Mouse (Mus musculus): ENCODE data around the gene Specc1l.
"Not testable (repeated sequence)": the region's sequence is repeated elsewhere in the genome, so short reads cannot be mapped to it uniquely, and the experiment has no call there.

The Specc1l gene

DNA sequence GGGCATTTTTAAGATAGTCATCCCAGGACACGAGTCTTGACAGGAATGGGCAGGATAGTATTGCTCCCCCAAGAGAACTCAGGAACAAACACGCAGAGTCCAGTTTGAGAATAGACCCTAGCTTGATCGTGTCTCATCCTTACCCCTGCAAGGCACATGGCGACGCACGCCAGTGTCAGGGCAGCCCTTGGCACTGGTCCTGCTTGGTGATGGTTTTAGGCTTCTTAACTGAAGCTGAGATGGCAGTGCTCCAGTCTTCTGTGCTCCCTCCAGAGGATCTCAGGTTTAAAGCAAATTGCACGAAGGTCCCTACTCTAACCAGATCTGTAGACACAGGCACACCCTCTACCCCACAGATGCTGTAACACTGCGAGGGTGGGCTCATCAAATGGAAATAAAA lies 103.9 kb downstream of the Specc1l start:
- DNase-seq (ENCODE audit: extremely low spot score, low spot score) = no peak

DNA sequence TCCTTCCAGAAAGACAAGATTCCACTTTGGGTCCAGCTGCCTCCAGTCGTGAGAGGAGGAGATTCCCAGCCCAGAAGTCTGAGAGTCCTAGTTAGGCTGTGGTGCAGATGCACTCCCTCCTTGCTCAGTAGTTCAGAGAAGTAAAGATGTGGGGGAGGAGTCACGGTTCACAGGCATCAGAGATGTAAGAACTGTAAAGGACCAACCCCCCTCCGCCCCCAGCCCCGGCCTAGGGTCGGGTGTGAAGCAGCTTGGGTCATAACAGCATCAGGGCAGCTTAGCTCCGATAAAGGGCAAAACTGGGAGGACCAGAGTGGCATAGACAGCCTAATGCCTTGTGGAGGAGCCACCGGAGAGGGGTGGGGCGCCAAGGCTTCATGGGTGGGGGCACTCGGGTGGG lies 104.6 kb downstream of the Specc1l start:
- DNase-seq (ENCODE audit: extremely low spot score, low spot score) = no peak

DNA sequence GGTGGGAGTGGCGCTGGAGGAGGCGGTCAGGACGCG lies 104.8 kb downstream of the Specc1l start, which contains the start of gene Adora2a:
TSS of gene Adora2a (plus strand) at position 6 of the 36 bp plus-strand sequence.
- DNase-seq (ENCODE audit: extremely low spot score, low spot score) = no peak

DNA sequence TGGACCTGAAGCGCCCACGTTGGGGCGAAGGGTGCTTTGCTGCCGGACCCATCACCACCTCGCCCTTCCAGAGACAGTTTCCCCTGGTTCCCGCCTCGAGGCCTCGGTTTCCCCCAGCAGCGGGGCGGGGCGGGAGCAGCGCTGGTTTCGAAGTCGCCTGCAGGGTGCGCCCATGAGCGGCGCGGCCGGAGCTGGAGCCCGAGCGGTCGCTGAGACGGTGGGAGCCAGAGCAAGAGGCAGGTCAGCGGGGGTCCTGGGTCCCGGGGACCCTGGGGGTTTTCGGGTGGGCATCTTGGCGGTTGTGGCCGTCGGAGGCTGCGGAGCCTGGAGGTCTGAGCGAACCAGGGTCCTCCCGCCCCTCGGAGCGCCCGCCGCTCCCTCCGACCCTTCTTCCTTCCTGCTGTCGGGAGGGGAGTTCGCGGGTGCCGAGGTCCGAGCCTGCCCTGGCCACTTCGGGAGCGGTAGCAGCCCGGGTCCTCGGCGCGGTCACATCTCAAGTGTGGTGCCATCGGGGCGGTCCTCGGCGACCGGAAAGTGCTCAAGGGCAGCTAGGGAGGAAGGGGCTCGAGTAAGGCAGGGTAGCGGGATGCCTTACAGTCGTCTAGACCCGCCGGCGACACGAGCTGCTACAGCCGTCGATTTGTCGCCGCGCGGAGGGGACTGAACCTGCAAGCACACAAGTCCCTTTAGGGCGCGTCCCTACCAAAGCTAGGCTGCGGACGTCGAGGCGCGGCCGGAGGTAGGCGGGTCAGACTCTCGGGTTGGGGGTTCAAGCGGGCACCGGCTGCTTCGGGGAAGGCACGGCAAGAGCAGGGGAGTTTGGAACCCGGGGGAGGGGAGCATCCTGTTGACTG lies 105.3 kb downstream of the Specc1l start:
- peak; percentile 79 for DNase-seq (ENCODE audit: extremely low spot score, low spot score)

DNA sequence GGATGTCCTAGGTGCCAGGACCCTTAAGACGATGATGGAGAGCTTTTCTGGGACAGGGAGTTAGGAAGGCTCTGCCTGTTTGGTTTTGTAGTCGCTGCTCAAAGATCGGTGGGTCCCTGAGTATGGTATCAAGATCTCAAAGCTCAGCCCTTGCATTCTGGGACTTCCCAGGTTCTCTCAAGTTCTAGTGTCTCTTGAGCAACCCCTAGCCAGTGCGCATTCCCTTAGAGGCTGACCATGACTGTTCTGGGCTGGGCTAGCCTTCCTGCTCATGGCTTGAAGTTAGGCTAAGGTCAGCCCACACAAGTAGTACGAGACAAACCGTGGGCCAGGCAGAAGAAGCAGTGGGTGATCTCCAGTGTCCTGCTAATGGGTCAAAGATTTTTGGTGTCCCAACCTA lies 106.3 kb downstream of the Specc1l start:
- DNase-seq (ENCODE audit: extremely low spot score, low spot score) = no peak

DNA sequence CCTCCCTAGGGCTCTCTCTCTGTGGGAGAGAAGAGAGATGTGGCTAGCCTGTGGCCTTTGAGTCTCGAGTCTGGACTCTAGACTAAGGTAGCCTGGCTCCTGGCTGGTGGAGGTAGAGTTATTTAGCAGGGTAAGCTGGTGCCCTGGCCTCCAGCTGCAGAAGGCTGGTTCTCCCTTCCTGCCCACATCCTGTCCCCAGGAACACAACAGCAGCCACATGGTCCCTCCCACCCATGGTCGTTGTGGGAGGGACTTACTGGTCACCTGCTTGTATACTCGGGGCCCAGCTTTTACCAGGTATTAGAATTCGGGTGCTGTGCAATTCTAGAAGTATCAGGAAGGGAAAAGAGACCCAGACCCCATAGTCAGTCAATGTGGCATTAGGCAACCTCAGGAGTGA lies 108.4 kb downstream of the Specc1l start:
- no peak for DNase-seq (ENCODE audit: extremely low spot score, low spot score)

DNA sequence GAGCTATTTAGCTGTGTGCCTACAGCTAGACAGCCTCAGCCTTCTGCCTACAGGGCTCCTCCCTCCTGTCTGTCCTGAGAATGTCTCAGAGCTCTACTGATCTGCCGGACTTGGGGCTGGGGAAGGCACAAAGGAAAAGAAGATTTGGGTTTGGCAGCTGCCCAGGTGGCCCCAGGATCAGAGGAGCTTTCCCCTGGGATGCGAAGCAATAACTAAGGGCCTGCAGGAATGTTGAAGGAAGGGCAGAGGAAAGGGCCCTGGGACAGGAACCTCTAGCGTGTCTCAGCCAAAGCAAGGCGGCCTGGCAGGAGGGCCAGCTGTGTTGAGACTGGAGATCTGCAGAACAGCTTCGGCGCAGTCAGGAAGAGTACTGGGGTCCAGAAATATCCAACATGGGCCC lies 111.1 kb downstream of the Specc1l start:
- DNase-seq (ENCODE audit: extremely low spot score, low spot score) = no peak

DNA sequence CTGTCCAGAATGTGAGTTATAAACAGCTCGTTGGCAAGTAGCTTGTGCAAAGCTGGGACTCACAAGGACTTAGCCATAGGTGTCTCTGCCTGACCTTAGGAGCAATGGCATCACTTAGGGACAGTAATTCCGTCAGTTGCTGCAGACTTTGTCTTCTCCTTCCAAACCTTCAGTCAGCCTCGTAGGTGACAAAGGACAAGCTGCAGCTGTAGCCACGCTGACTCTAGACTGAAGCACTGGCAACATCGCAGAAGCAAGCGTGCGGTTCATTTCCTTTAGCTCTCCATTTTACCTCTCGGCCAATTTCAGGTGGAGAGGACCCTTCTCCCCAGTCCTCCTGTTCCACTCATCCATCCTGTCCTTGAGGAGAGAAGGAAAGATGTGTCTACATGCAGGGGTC lies 112.1 kb downstream of the Specc1l start:
- DNase-seq (ENCODE audit: extremely low spot score, low spot score) = no peak

DNA sequence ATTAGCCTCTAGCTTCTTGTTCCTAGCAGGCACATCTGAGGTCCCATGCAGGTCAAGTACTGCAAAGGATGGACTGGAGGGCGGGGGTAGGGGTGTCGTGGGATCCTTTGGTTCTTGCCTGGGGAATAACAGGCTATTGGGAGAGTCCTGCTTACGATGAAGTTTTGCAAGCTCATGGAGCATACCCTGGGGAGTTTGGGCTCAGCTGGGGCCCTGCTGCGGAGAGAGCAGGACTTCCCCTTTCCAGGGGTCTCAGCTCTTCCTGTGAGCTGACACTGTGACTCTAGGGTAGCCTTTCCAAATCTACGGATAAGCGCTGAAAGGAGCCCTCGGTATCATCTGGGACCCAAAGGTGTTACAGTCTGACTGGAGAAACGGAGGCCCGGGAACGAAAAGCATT lies 112.5 kb downstream of the Specc1l start:
- DNase-seq (ENCODE audit: extremely low spot score, low spot score) = no peak

DNA sequence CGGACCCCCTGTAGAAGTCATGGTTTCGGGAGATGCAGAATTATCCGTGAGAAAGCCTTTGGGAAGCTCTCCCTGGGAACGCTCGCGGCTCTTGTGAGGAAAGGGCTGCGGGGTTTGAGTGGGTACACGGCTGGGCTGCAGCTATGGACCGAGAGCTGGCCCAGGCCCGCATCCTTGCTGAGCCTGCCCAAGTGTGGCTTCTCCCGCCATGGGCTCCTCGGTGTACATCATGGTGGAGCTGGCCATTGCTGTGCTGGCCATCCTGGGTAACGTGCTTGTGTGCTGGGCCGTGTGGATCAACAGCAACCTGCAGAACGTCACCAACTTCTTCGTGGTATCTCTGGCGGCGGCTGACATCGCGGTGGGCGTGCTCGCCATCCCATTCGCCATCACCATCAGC lies 113.9 kb downstream of the Specc1l start:
- DNase-seq (ENCODE audit: extremely low spot score, low spot score) = no peak

DNA sequence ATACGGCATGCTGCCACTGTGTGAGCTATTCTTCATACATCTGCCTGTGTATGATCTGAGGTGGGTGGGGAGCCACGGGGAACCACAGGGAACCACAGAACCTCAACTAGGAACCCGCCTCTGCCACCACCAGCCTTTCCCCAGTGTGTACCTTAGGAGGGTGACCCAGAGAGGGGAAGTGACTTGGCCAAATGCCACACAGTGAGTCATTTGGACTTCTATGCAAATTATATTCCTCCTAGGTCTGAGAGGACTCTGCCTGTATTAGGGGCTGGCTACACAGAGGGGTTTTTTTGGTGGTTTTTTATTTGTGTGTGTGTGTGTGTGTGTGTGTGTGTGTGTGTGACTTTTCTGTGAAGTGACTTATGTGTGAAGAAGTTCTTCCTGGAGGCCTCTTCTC lies 114.7 kb downstream of the Specc1l start:
- no peak for DNase-seq (ENCODE audit: extremely low spot score, low spot score)

DNA sequence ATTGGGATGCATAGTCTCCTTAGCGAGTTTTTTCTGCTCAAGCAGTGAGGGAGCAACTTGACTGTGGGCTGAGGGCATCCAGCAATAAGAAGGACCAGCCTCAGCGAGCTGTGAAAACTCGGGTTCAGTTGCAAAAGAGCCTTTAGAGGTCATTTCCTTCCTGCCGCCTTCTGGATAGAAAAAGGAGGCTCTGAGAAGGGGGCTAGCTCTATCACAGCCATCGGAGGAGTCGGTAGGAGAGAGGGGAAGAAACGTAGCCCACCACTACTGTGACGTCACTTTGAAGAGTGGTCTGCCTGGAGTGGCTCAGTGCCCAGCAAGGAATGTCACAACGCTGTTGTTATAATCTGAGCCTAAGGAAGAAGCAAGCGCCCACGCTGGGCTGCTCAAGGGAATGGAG lies 115.2 kb downstream of the Specc1l start:
- DNase-seq (ENCODE audit: extremely low spot score, low spot score) = no peak

DNA sequence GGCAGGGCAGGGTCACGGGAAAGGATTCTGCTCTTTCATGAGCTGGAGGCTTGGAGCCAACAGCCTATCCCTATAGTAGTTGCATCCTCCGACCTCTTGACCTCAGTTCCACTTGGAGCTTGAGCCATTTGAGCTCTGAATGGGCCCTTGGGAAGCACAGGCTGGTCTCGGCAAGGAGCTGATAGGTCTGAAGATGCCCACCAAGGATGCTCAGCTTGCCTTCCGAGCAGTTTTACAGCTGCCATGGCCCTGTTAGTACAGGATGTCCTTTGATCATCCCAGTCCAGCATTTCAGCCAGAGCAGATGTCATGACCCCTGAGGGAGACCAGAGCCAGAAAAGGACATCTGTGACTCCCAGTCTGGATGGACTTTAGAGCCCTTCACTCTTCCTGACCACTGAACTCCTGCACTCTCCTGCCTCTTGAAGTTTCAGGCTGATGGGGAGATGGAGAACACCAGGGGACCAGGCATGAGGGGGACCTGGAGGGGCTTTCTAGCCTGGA lies 116.4 kb downstream of the Specc1l start:
- DNase-seq (ENCODE audit: extremely low spot score, low spot score) = no peak

DNA sequence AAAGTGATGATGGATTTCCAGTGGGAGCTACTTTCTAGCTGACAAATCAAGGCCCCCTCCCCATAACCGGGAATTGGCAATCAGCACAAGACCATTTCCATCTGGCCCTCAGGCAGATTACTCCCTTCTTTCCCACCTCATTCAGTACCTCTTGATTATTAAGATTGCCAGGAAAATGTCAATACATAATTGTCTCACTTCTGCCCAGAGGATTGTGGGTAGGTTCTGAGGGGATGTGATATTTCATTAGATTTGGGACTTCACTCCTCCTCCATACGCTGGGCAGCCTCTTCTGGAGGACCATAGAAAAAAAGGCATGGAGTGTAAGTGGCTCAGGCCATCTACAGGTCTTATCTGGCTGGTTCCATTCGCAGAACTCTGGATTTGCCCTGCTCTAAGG lies 120.4 kb downstream of the Specc1l start:
- DNase-seq (ENCODE audit: extremely low spot score, low spot score) = no peak

DNA sequence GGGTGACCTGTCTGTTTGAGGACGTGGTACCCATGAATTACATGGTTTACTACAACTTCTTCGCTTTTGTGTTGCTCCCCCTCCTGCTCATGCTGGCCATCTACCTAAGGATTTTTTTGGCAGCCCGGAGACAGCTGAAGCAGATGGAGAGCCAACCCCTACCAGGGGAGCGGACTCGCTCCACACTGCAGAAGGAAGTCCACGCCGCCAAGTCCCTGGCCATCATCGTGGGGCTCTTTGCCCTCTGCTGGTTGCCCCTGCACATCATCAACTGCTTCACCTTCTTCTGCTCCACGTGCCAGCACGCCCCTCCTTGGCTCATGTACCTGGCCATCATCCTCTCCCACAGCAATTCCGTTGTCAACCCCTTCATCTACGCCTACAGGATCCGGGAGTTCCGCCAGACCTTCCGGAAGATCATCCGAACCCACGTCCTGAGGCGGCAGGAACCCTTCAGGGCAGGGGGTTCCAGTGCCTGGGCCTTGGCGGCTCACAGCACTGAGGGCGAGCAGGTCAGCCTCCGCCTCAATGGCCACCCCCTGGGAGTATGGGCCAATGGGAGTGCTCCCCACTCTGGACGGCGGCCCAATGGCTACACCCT lies 121.4 kb downstream of the Specc1l start:
- DNase-seq (ENCODE audit: extremely low spot score, low spot score) = no peak

DNA sequence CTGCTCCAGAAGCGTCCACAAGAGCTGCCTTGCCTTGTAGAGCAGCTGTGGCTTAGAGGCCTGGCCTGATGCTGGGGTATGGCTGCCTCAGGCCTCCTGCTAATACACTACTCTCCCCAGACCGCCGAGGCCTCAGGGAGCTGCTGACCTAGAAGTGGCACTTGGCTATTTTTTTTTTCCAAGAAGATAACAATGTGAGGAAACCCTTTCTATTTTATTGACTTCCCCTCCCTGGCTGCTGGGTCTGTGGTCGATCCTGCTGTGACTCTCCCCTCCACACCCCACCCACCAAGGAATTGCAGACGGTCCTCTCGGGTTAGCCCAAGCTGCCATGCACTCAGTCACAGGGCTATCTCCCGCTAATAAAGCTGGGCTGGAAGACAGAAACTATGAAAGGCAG lies 122.3 kb downstream of the Specc1l start:
- no peak for DNase-seq (ENCODE audit: extremely low spot score, low spot score)

DNA sequence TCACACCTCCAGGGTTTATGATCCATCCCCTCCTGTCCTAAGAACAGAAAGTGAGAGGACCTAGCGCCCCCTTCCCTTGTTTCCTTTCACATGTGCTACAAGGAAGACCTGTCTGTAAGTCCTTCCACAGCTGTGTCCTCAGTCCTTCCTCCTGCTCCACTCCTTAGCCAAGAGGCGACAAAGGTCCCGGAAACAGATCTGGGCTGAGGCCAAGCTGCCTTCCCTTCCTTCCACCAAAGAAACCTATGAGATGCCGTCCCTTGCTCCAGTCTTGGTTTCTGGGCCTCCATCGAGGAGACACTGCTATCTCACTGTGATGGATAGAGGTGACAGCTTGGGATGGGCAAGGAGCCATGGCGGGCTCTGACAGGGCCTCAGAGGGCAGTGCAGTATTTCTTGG lies 123.2 kb downstream of the Specc1l start:
- no peak for DNase-seq (ENCODE audit: extremely low spot score, low spot score)

DNA sequence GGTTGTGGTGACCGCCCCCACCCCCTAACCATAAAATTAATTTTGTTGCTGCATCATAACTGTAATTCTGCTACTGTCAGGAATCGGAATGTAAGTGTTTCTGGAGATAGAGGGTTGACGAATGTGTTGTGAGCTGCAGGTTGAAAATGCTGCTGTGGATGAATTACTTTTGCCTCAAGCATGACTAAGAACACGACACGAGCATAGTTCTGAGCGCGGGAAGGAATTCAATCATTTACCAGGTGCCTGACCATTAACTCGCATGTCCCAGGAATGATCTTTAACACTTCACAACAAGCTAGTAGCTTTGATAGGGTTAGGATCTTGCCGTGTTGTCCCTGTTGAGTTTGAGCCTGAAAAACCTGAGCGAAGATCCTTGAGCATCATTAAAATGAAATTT lies 125.4 kb downstream of the Specc1l start:
- DNase-seq (ENCODE audit: extremely low spot score, low spot score) = no peak

DNA sequence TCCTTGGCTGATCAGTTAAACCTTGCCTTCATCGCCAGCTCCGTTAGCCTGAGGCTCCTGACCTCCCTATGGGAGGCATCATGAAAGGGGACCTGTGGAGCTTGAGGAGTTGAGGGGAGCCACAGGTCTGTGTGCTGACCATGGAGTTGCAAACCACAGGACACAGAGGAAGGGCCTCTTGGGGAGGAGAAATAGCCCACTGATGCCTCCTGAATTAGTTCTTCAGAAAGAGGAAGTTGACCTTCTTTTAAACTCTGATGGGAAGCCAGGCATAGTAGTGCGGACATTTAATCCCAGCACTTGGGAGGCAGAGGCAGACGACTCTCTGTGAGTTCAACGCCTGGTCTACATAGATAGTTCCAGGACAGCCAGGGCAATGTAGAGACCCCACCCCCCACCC lies 127.0 kb downstream of the Specc1l start:
- DNase-seq (ENCODE audit: extremely low spot score, low spot score) = no peak

DNA sequence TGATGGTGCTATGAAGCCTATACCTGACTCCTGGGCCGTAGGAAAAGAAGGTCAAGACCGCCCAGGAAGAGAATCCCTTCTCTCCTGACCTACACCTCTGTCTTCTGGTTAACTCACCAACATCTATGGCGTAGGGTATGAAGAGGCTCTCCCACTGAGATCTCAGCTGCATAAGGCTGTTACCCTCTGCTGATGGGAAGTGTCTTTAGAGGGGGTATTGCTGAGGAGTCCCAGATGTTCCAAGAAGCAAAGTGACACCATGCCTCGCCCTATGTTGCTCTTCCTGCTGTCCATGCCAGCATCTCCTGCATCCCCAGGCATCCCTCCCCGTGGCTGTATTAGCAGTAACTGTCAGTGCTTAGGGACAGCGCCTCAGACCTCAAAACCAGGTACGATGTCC lies 127.5 kb downstream of the Specc1l start:
- no peak for DNase-seq (ENCODE audit: extremely low spot score, low spot score)

DNA sequence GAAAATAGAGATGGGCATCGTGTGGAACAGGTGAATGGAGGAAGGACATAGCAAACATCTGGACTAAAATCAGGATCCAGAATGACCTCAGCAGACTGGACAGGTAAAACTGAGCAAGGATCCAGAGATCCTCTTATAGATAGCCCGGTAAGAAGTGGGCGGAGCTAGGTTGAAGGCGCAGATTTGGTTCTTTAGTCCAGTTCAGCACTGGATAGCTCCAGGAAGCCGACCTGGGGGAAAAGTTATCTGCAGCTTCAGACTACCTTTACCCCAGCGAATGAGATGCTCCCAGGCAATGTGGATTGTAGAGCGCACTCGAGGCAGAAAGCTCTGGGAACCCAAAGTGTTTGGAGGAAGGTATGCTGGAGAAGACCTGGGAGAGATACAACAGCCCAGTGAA lies 130.1 kb downstream of the Specc1l start:
- DNase-seq (ENCODE audit: extremely low spot score, low spot score) = no peak

DNA sequence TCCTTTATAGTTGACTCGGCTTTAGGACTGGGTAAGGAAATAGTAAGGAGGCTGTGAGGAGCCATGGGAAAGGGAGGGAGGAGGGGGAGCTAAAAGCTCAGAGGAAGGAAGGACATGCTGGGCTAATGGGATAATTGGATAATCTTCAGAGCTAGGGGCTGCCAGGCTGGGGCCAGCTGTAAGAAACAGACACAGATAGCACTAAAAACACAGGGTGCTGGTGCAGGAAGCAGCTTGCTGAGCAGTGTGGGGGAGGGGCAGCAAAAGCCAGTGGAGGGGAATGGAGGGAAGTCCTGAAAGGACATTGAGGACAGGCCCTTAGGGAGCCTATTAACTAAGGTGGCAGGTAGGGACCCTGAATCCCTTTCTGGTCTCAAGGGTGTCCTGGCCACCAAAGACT lies 132.7 kb downstream of the Specc1l start:
- not testable (repeated sequence) for DNase-seq (ENCODE audit: extremely low spot score, low spot score)

DNA sequence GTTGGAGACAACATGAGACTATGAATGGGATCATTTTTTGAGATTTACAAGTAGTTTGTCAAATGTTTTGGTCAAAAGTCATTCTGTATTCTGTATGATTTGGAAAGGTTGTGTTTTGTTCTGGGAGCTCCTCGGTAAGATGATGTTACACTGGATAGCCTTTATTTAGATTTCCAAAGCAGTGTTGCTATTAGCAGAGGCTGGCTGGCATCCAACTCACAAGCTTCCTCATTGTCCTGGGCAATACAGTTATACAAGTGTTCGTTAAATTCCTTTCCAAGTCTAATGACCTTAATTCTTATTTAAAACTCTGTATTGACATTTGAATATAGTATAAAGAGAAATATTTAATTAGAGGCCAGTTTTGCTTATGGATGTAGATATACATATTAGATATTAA lies 133.4 kb downstream of the Specc1l start:
- DNase-seq (ENCODE audit: extremely low spot score, low spot score) = no peak

DNA sequence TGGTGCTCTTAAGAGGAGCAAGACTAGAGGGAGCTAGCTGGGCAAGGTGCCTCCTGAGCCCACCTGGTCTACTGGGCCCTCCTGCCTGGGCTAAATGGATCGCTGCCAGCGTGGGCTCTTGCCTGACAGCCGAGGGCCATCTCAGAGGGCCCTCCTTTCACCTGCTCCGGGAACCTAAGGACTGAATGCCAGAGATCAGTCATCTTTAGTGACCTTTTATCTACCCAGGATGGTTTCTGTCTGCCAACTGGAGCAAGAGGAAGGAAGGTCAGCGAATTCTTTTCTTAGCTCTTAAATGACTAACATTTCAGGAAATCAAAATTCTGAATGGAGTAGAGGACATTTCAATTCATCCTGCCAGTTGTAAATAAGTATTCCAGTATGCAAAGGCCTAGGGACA lies 138.7 kb downstream of the Specc1l start:
- no peak for DNase-seq (ENCODE audit: extremely low spot score, low spot score)

Measured in neural tube, embryonic 10.5 days (tissue).